Mouse (Mus musculus): ENCODE results near the gene AI481877. TPM values are rescaled to one million over a fixed set of nuclear protein-coding genes. Genes with fewer than 3 reads are reported as not detected.

The AI481877 gene
- polyA plus RNA-seq (2014; fragmentation: Illumina TruSeq; extraction: RNeasy Lipid Tissue Mini Kit (QIAGEN cat#74804)): 2.8 TPM

DNA sequence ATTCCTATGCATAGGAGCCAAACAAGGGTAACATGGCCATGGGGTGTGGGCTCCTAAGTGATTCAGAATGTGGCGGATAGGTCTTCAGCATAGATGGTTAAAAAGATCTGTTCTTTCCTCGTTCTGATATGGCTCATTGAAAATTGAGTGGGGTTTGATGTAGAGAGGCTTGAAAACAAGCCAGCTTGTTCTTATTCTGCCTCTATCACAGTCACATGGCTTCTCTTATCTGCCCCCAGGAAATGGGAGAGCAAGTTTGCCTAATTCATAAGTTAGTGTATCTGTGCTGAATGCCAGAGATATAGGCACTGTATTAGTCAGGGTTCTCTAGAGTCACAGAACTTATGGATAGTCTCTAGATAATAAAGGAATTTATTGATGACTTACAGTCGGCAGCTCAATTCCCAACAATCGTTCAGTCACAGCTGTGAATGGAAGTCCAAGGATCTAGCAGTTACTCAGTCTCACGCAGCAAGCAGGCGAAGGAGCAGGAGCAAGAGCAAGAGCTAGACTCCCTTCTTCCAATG is at the start of gene AI481877:
Gene AI481877 (minus strand): TSS at position 477 of the 527 bp plus-strand sequence.

DNA sequence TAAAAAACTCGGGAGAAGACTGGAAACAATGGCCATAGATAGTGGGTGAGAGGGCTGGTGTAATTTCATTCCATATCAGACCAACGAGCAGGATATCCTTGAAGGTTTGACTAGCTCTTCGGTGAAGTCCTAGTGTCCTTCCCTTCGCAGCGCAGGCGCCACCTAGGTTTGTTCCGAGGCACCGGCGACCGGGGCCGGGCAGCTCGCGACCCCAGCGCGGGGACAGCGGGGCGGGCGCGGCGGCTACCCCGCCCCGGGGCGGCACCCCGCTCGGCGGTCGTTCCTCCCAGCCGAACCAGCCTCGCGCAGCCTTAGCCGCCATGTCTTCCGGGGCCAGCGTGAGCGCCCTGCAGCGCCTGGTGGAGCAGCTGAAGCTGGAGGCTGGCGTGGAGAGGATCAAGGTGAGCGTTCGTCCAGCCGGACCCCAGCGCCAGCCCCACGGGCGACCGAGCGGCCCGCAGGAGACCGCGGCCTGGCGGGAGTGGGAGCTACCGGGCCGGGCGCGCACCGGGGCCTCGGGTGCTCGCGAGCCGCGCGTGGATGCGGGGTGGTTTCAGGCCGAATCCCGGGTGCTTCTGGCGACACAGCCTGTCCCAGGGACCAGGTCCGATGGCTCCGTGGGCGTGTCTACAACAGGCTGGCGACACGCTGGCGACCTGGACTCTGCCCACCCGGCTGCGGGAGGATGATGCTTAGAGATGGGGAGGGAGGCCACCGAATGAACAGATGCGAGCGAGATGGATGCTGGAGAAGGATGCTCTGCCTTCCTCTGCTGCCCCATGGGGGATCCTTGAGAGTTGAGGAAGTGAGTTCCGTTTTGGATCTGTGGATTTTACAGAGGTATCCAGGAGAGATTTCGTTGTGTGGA is 103.6 kb downstream of the AI481877 start, which contains the start of gene Gng10:
Gene Gng10 (plus strand): TSS at position 171 of the 868 bp plus-strand sequence.

DNA sequence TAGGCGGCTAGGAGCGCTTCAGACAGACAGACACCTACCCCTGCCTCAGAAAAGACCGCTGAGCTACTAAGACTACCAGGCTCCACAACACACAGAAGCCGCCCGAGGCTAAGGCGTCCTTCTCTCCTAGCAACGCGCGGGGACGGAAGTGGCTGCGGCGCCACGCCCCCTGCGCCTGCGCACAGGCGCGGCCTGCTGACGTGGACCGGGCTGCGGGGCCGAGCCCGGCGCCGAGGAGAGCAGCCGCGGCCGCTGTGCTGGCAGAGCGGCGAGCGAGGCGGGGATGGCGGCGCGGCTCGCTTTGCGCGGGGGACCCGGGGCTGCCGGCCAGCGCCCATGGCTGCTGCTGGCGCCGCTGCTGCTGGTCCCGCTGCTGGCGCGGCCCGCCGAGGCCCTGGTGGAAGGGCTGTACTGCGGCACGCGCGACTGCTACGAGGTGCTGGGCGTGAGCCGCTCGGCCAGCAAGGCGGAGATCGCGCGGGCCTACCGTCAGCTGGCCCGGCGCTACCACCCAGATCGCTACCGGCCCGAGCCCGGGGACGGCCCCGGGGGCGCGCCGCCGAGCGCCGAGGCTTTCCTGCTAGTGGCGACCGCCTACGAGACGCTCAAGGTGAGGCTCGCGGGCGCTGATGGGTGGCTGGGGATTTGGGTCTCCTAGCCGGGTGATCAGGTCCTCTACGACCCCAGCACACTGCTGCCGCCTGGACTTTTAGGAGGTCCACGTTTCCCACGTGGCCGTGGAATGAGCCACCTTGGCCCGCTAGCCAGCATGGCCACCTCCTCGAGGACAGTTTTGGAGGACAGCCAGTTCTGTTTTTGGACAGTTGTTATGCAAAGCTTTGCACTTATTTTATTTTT is 135.6 kb downstream of the AI481877 start, which contains the start of gene Gm20503:
Gene Gm20503 (plus strand): TSS at position 263 of the 858 bp plus-strand sequence.

DNA sequence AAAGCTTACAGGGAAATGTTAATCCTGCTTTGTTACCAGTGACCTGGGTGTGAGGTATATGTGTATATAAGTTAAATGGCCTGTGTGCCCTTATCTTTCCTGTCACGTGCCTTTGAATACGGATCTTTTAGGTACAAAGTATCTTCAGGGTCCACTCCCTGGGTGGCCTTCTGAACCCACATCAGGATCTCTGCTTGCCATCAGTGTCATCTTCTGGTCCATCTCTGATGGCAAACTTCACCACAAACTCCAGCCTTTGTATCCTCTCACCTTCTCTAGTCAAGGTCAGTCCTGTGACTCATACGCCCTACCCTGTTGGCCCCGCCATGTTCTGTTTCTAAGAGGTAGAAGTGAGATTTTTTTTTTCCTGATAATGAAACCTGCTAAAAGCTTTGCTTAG is 144.0 kb downstream of the AI481877 start, which contains the start of gene Dnajc25:
Gene Dnajc25 (plus strand): TSS at position 301 of the 400 bp plus-strand sequence.

Other genes with a start within 250 kb of the AI481877 start
- 151 TPM for gene Ecpas, start 226.2 kb downstream of the AI481877 start, polyA plus RNA-seq (2014; fragmentation: Illumina TruSeq; extraction: RNeasy Lipid Tissue Mini Kit (QIAGEN cat#74804))
- 2.6 TPM for gene Zkscan16, start 195.4 kb downstream of the AI481877 start, polyA plus RNA-seq (2014; fragmentation: Illumina TruSeq; extraction: RNeasy Lipid Tissue Mini Kit (QIAGEN cat#74804))
- gene Ptgr1, start 151.9 kb downstream of the AI481877 start, polyA plus RNA-seq (2014; fragmentation: Illumina TruSeq; extraction: RNeasy Lipid Tissue Mini Kit (QIAGEN cat#74804)): 14.3 TPM
- gene Dnajc25, start 143.9 kb downstream of the AI481877 start, polyA plus RNA-seq (2014; fragmentation: Illumina TruSeq; extraction: RNeasy Lipid Tissue Mini Kit (QIAGEN cat#74804)): 36.6 TPM
- gene Gm20503, start 135.8 kb downstream of the AI481877 start, polyA plus RNA-seq (2014; fragmentation: Illumina TruSeq; extraction: RNeasy Lipid Tissue Mini Kit (QIAGEN cat#74804)): not detected
- 166 TPM for gene Gng10, start 103.9 kb downstream of the AI481877 start, polyA plus RNA-seq (2014; fragmentation: Illumina TruSeq; extraction: RNeasy Lipid Tissue Mini Kit (QIAGEN cat#74804))
- 118 TPM for gene Ugcg, start 50.3 kb upstream of the AI481877 start, polyA plus RNA-seq (2014; fragmentation: Illumina TruSeq; extraction: RNeasy Lipid Tissue Mini Kit (QIAGEN cat#74804))

Data from ovary, adult 10 weeks (tissue).